Mouse (Mus musculus): Measurements from ENCODE around the gene Tmem101. TPM values are rescaled to one million over a fixed set of nuclear protein-coding genes. Genes with fewer than 3 reads are reported as not detected.

Gene Tmem101
- total and polyA plus RNA-seq, 3 experiments: 35.4 to 63.1 (median 38.5) TPM

- in situ Hi-C loops (cut with MboI; ENCODE audit: low pct_ligation_motif_present, low pct_unique_long_range_greater_than_20kb, low sequenced_read_pairs): no loop called here
Observed at GRCm38 (mm10) chr11:102134516-102134915, 21.7 kb downstream of the Tmem101 start.

GRCm38 (mm10) chr11:102117386-102117785 lies 38.8 kb downstream of the Tmem101 start:
- Histone ChIP-seq H3K27me3 (replicated peaks) (peaks cover 74% of the 10 kb centered on the region), H3K27ac (ENCODE audit: insufficient read depth, low read depth) (no peak overlapping the region), H3K4me3 (replicated peaks in 1 of 3; ENCODE audit: low read depth in 2 of 3, low read length in 2 of 3, poor library complexity in 1 of 3) (no peak overlapping the region), H3K4me1 (ENCODE audit: control insufficient read depth in 1 of 2, insufficient read depth in 2 of 2) (no peaks in the 10 kb centered on the region; a peak in 1 of 4 replicates), H3K9me3 (replicated peaks; ENCODE audit: low read length) (peaks cover 6% of the 10 kb centered on the region), H3K9ac (ENCODE audit: insufficient read depth, low read depth) (no peak overlapping the region), H3K4me2 (ENCODE audit: insufficient read depth, low read depth, poor library complexity, severe bottlenecking) (no peak overlapping the region), H3K79me2 (replicated peaks; ENCODE audit: control insufficient read depth, extremely low read depth, insufficient read depth, poor library complexity, severe bottlenecking) (no peaks in the 10 kb centered on the region), H3K36me3 (replicated peaks in 1 of 2; ENCODE audit: control insufficient read depth in 1 of 2, insufficient read depth in 1 of 2, low read length in 1 of 2) (no peaks in the 10 kb centered on the region)
- TF ChIP-seq USF1 (IDR thresholded peaks at IDR 0.05; ENCODE audit: low read depth, low read length) (no peak), EP300 (IDR thresholded peaks at IDR 0.05; ENCODE audit: low read length) (no peak), NELFE (IDR thresholded peaks at IDR 0.05; ENCODE audit: low read depth, low read length) (no peak)
- dilution Hi-C loops (cut with MboI; ENCODE audit: extremely low pct_ligation_motif_present, extremely low pct_unique_long_range_greater_than_20kb, low sequenced_read_pairs) (no loop called here), in situ Hi-C loops (cut with MboI; ENCODE audit: low pct_ligation_motif_present, low pct_unique_long_range_greater_than_20kb, low sequenced_read_pairs) (no loop called here)
- no peak for DNase-seq (ENCODE audit: extremely low read depth)

More at GRCm38 (mm10) chr11:102134516-102134915, 21.7 kb downstream of the Tmem101 start:
- H3K79me2 ChIP-seq (replicated peaks; ENCODE audit: control insufficient read depth, extremely low read depth, insufficient read depth, poor library complexity, severe bottlenecking): no peaks in the 10 kb centered on the region
- H3K27ac ChIP-seq (ENCODE audit: insufficient read depth, low read depth): no peak overlapping the region
- H3K9ac ChIP-seq (ENCODE audit: insufficient read depth, low read depth): no peak overlapping the region
- no peak for TF ChIP-seq ETS1 (conservative IDR thresholded peaks at IDR 0.05; ENCODE audit: low read depth, low read length)
- no peak for TF ChIP-seq KAT2A (IDR thresholded peaks at IDR 0.05; ENCODE audit: insufficient replicate concordance, low read length)
- no peak for TF ChIP-seq NRF1 (IDR thresholded peaks at IDR 0.05; ENCODE audit: low read depth, low read length)
- no peak overlapping the region for H3K4me3 ChIP-seq (replicated peaks in 1 of 3; ENCODE audit: low read depth in 2 of 3, low read length in 2 of 3, poor library complexity in 1 of 3)
- H3K4me1 ChIP-seq (ENCODE audit: control insufficient read depth in 1 of 2, insufficient read depth in 2 of 2): peaks cover 0 to 7% of the 10 kb centered on the region in 2 experiments; a peak in 2 of 4 replicates
- no peaks in the 10 kb centered on the region for H3K36me3 ChIP-seq (replicated peaks in 1 of 2; ENCODE audit: control insufficient read depth in 1 of 2, insufficient read depth in 1 of 2, low read length in 1 of 2)
- H3K4me2 ChIP-seq (ENCODE audit: insufficient read depth, low read depth, poor library complexity, severe bottlenecking): no peak overlapping the region
- DNase-seq (ENCODE audit: extremely low read depth): no peak
- dilution Hi-C loops (cut with MboI; ENCODE audit: extremely low pct_ligation_motif_present, extremely low pct_unique_long_range_greater_than_20kb, low sequenced_read_pairs): no loop called here
- H3K27me3 ChIP-seq (replicated peaks): peaks cover 80% of the 10 kb centered on the region
- H3K9me3 ChIP-seq (replicated peaks; ENCODE audit: low read length): no peaks in the 10 kb centered on the region

GRCm38 (mm10) chr11:102116241-102116640 lies 40.0 kb downstream of the Tmem101 start:
- Histone ChIP-seq H3K79me2 (replicated peaks; ENCODE audit: control insufficient read depth, extremely low read depth, insufficient read depth, poor library complexity, severe bottlenecking) (no peaks in the 10 kb centered on the region), H3K27me3 (replicated peaks) (peaks cover 77% of the 10 kb centered on the region), H3K27ac (ENCODE audit: insufficient read depth, low read depth) (no peak overlapping the region), H3K4me3 (replicated peaks in 1 of 3; ENCODE audit: low read depth in 2 of 3, low read length in 2 of 3, poor library complexity in 1 of 3) (no peak overlapping the region), H3K9ac (ENCODE audit: insufficient read depth, low read depth) (no peak overlapping the region), H3K4me2 (ENCODE audit: insufficient read depth, low read depth, poor library complexity, severe bottlenecking) (no peak overlapping the region), H3K9me3 (replicated peaks; ENCODE audit: low read length) (peaks cover 6% of the 10 kb centered on the region), H3K36me3 (replicated peaks in 1 of 2; ENCODE audit: control insufficient read depth in 1 of 2, insufficient read depth in 1 of 2, low read length in 1 of 2) (no peaks in the 10 kb centered on the region), H3K4me1 (ENCODE audit: control insufficient read depth in 1 of 2, insufficient read depth in 2 of 2) (peaks cover 7 to 9% of the 10 kb centered on the region in 2 experiments)
- dilution Hi-C loops (cut with MboI; ENCODE audit: extremely low pct_ligation_motif_present, extremely low pct_unique_long_range_greater_than_20kb, low sequenced_read_pairs): no loop called here
- in situ Hi-C loops (cut with MboI; ENCODE audit: low pct_ligation_motif_present, low pct_unique_long_range_greater_than_20kb, low sequenced_read_pairs): no loop called here
- TF ChIP-seq MAZ (IDR thresholded peaks at IDR 0.05; ENCODE audit: low read depth, low read length) (no peak), JUN (IDR thresholded peaks at IDR 0.05; ENCODE audit: insufficient read depth, low read depth, low read length) (no peak), MXI1 (IDR thresholded peaks at IDR 0.05; ENCODE audit: low read depth, low read length) (no peak), KAT2A (IDR thresholded peaks at IDR 0.05; ENCODE audit: insufficient replicate concordance, low read length) (no peak), MEF2A (IDR thresholded peaks at IDR 0.05; ENCODE audit: borderline replicate concordance, low read depth, low read length) (no peak), POLR2A (IDR thresholded peaks at IDR 0.05; ENCODE audit: low read depth, low read length) (no peak), CHD1 (IDR thresholded peaks at IDR 0.05; ENCODE audit: low read depth, low read length) (no peak), EP300 (IDR thresholded peaks at IDR 0.05; ENCODE audit: low read length) (no peak), MAFK (IDR thresholded peaks at IDR 0.05; ENCODE audit: insufficient replicate concordance, low read length) (no peak), ETS1 (conservative IDR thresholded peaks at IDR 0.05; ENCODE audit: low read depth, low read length) (no peak), RCOR1 (conservative IDR thresholded peaks at IDR 0.05; ENCODE audit: low read depth, low read length) (no peak), MYC (IDR thresholded peaks at IDR 0.05; ENCODE audit: low read depth, low read length) (no peak), ZNF384 (IDR thresholded peaks at IDR 0.05; ENCODE audit: low read depth, low read length) (no peak), SIN3A (IDR thresholded peaks at IDR 0.05; ENCODE audit: low read length) (no peak), ZKSCAN1 (IDR thresholded peaks at IDR 0.05; ENCODE audit: borderline replicate concordance, low read depth, low read length) (no peak), SMC3 (IDR thresholded peaks at IDR 0.05; ENCODE audit: low read depth, low read length) (no peak), NRF1 (IDR thresholded peaks at IDR 0.05; ENCODE audit: low read depth, low read length) (no peak), POLR2AphosphoS2 (IDR thresholded peaks at IDR 0.05; ENCODE audit: low read depth, low read length) (no peak), USF2 (conservative IDR thresholded peaks at IDR 0.05; ENCODE audit: low read depth, low read length) (no peak)
- DNase-seq (ENCODE audit: extremely low read depth): no peak
